Mouse (Mus musculus): ENCODE data around the gene Pde4d. TPM values are rescaled to one million over a fixed set of nuclear protein-coding genes. Genes with fewer than 3 reads are reported as not detected.

Pde4d gene
- polyA plus RNA-seq, 1 experiment from 2014 or later, result 3.4 TPM

GRCm38 (mm10) chr13:109985892-109986291 lies 1536.1 kb downstream of the Pde4d start:
- ATAC-seq (no peak), DNase-seq (ENCODE audit: low read depth, low spot score) (no peak)
- in situ Hi-C loops (cut with MboI; ENCODE audit: low pct_unique_long_range_greater_than_20kb), result no loop called here
- CTCF ChIA-PET, result no interaction called here
- peaks cover 20% of the 10 kb centered on the region for H3K27me3 ChIP-seq
- TF ChIP-seq CTCF (IDR thresholded peaks at IDR 0.05), result no peak
- POLR2A ChIA-PET, result no interaction called here

- in situ Hi-C loops (cut with MboI; ENCODE audit: low pct_unique_long_range_greater_than_20kb), result no loop called here
- no peak for TF ChIP-seq CTCF (IDR thresholded peaks at IDR 0.05)
- no peak for DNase-seq (ENCODE audit: low read depth, low spot score)
- H3K27me3 ChIP-seq, result peaks cover 30% of the 10 kb centered on the region
- ChIA-PET POLR2A (interaction anchor here (0.6 kb wide), 1 partner anchor 1519 kb away, joined by 8 read pairs; no protein-coding TSS in a partner anchor), CTCF (no interaction called here)
- no peak for ATAC-seq
Observed at GRCm38 (mm10) chr13:109992775-109993505, 1543.2 kb downstream of the Pde4d start.

GRCm38 (mm10) chr13:109994240-109994764 lies 1544.6 kb downstream of the Pde4d start:
- ATAC-seq (no peak), DNase-seq (ENCODE audit: low read depth, low spot score) (no peak)
- peaks cover 29% of the 10 kb centered on the region for H3K27me3 ChIP-seq
- in situ Hi-C loops (cut with MboI; ENCODE audit: low pct_unique_long_range_greater_than_20kb), result no loop called here
- POLR2A ChIA-PET, result no interaction called here
- CTCF ChIA-PET, result interaction anchor here (1.1 to 1.2 kb wide), 2 partner anchors 10 to 37 kb away, joined by 3 read pairs; no protein-coding TSS in a partner anchor
- TF ChIP-seq CTCF (IDR thresholded peaks at IDR 0.05), result no peak

GRCm38 (mm10) chr13:110002081-110002480 lies 1552.3 kb downstream of the Pde4d start:
- no peak for TF ChIP-seq CTCF (IDR thresholded peaks at IDR 0.05)
- ATAC-seq (no peak), DNase-seq (ENCODE audit: low read depth, low spot score) (no peak)
- peaks cover 30% of the 10 kb centered on the region for H3K27me3 ChIP-seq
- in situ Hi-C loops (cut with MboI; ENCODE audit: low pct_unique_long_range_greater_than_20kb), result no loop called here
- ChIA-PET POLR2A (no interaction called here), CTCF (no interaction called here)

Other genes with a start within 250 kb of the Pde4d start
- gene Elovl7, start 235.5 kb upstream of the Pde4d start, polyA plus RNA-seq (2021), result 111 TPM
- 12.2 TPM for gene Depdc1b, start 133.6 kb upstream of the Pde4d start, polyA plus RNA-seq (2021)

Measured in Patski (cell line).